Mouse (Mus musculus): ENCODE results near the gene Eef1akmt2. TPM values are rescaled to one million over a fixed set of nuclear protein-coding genes. Genes with fewer than 3 reads are reported as not detected.

Eef1akmt2 gene
- 79.1 and 79.6 TPM in 2 replicates for polyA plus RNA-seq (2016; fragmentation: Nextera tagmentation; extraction: Ambion mirVana)

- H3K36me3 ChIP-seq = peaks cover 26% of the 10 kb centered on the region
Observed at GRCm38 (mm10) chr7:132852173-132852844, at the start of gene Eef1akmt2. Gene Eef1akmt2, minus strand, starts transcription at chr7:132852673.

GRCm38 (mm10) chr7:132900826-132901531 lies 48.5 kb upstream of the Eef1akmt2 start:
- ATAC-seq (ENCODE audit: low FRiP score, low read depth) = no peak

More at GRCm38 (mm10) chr7:132852173-132852844, at the start of gene Eef1akmt2:
- Histone ChIP-seq H3K9me3 (no peaks in the 10 kb centered on the region), H3K9ac (peak within 1 kb of the TSS; percentile 87), H3K4me2 (replicated peaks) (peak within 1 kb of the TSS; percentile 65), H3K4me3 (peak within 1 kb of the TSS; percentile 66), H3K27ac (peak within 1 kb of the TSS; percentile 93), H3K27me3 (replicated peaks) (no peaks in the 10 kb centered on the region), H3K4me1 (0 out of 2 replicates have a peak, but pooled peaks cover 3% of the 10 kb centered on the region)
- under 1% methylated on average over 37 of the region's 37 CpGs for WGBS
- ATAC-seq (ENCODE audit: low FRiP score, low read depth) = peak; percentile 94

GRCm38 (mm10) chr7:132898234-132898633 lies 45.8 kb upstream of the Eef1akmt2 start:
- Histone ChIP-seq H3K4me3 (no peak overlapping the region), H3K4me1 (no peaks in the 10 kb centered on the region), H3K4me2 (replicated peaks) (no peak overlapping the region), H3K9me3 (no peaks in the 10 kb centered on the region), H3K27ac (no peak overlapping the region), H3K27me3 (replicated peaks) (no peaks in the 10 kb centered on the region), H3K36me3 (no peaks in the 10 kb centered on the region), H3K9ac (no peak overlapping the region)
- ATAC-seq (ENCODE audit: low FRiP score, low read depth) = no peak
- WGBS = 93% methylated on average over 2 of the region's 2 CpGs

More at GRCm38 (mm10) chr7:132900826-132901531, 48.5 kb upstream of the Eef1akmt2 start:
- Histone ChIP-seq H3K9me3 (no peaks in the 10 kb centered on the region), H3K9ac (no peak overlapping the region), H3K4me2 (replicated peaks) (no peak overlapping the region), H3K27me3 (replicated peaks) (no peaks in the 10 kb centered on the region), H3K4me3 (no peak overlapping the region), H3K4me1 (no peaks in the 10 kb centered on the region), H3K36me3 (no peaks in the 10 kb centered on the region), H3K27ac (no peak overlapping the region)
- WGBS = 48% methylated on average over 2 of the region's 2 CpGs

- H3K4me1 ChIP-seq = no peaks in the 10 kb centered on the region
- WGBS = 84% methylated on average over 10 of the region's 10 CpGs
Observed at GRCm38 (mm10) chr7:132897258-132897657, 44.8 kb upstream of the Eef1akmt2 start.

GRCm38 (mm10) chr7:132896206-132896815 lies 43.8 kb upstream of the Eef1akmt2 start:
- Histone ChIP-seq H3K27me3 (replicated peaks) (no peaks in the 10 kb centered on the region), H3K27ac (no peak overlapping the region), H3K36me3 (no peaks in the 10 kb centered on the region), H3K4me3 (no peak overlapping the region), H3K4me2 (replicated peaks) (no peak overlapping the region), H3K9ac (no peak overlapping the region), H3K4me1 (no peaks in the 10 kb centered on the region), H3K9me3 (no peaks in the 10 kb centered on the region)
- ATAC-seq (ENCODE audit: low FRiP score, low read depth) = no peak
- 92% methylated on average over 9 of the region's 9 CpGs for WGBS

More at GRCm38 (mm10) chr7:132897258-132897657, 44.8 kb upstream of the Eef1akmt2 start:
- H3K27ac ChIP-seq = no peak overlapping the region
- no peak overlapping the region for H3K4me3 ChIP-seq
- H3K9ac ChIP-seq = no peak overlapping the region
- no peaks in the 10 kb centered on the region for H3K36me3 ChIP-seq
- no peaks in the 10 kb centered on the region for H3K9me3 ChIP-seq
- H3K27me3 ChIP-seq (replicated peaks) = no peaks in the 10 kb centered on the region
- no peak for ATAC-seq (ENCODE audit: low FRiP score, low read depth)
- no peak overlapping the region for H3K4me2 ChIP-seq (replicated peaks)

- no peaks in the 10 kb centered on the region for H3K27me3 ChIP-seq (replicated peaks)
- 80% methylated on average over 7 of the region's 7 CpGs for WGBS
- H3K4me3 ChIP-seq = no peak overlapping the region
Observed at GRCm38 (mm10) chr7:132894841-132895555, 42.5 kb upstream of the Eef1akmt2 start.

GRCm38 (mm10) chr7:132893336-132893735 lies 40.9 kb upstream of the Eef1akmt2 start:
- WGBS = 78% methylated on average over 1 of the region's 1 CpGs
- no peaks in the 10 kb centered on the region for H3K9me3 ChIP-seq
- H3K4me3 ChIP-seq = no peak overlapping the region
- H3K36me3 ChIP-seq = no peaks in the 10 kb centered on the region
- no peaks in the 10 kb centered on the region for H3K4me1 ChIP-seq
- H3K27me3 ChIP-seq (replicated peaks) = no peaks in the 10 kb centered on the region
- H3K4me2 ChIP-seq (replicated peaks) = no peak overlapping the region
- no peak overlapping the region for H3K27ac ChIP-seq
- ATAC-seq (ENCODE audit: low FRiP score, low read depth) = no peak
- no peak overlapping the region for H3K9ac ChIP-seq

More at GRCm38 (mm10) chr7:132894841-132895555, 42.5 kb upstream of the Eef1akmt2 start:
- Histone ChIP-seq H3K9ac (no peak overlapping the region), H3K4me2 (replicated peaks) (no peak overlapping the region), H3K27ac (no peak overlapping the region), H3K36me3 (no peaks in the 10 kb centered on the region), H3K4me1 (no peaks in the 10 kb centered on the region), H3K9me3 (no peaks in the 10 kb centered on the region)
- no peak for ATAC-seq (ENCODE audit: low FRiP score, low read depth)

GRCm38 (mm10) chr7:132892806-132893205 lies 40.3 kb upstream of the Eef1akmt2 start:
- H3K4me3 ChIP-seq = no peak overlapping the region
- H3K4me2 ChIP-seq (replicated peaks) = no peak overlapping the region
- no peaks in the 10 kb centered on the region for H3K9me3 ChIP-seq
- no peak overlapping the region for H3K9ac ChIP-seq
- no peak overlapping the region for H3K27ac ChIP-seq
- 85% methylated on average over 7 of the region's 7 CpGs for WGBS
- ATAC-seq (ENCODE audit: low FRiP score, low read depth) = no peak
- no peaks in the 10 kb centered on the region for H3K36me3 ChIP-seq
- H3K27me3 ChIP-seq (replicated peaks) = no peaks in the 10 kb centered on the region
- no peaks in the 10 kb centered on the region for H3K4me1 ChIP-seq

GRCm38 (mm10) chr7:132892311-132892661 lies 39.8 kb upstream of the Eef1akmt2 start:
- no peaks in the 10 kb centered on the region for H3K9me3 ChIP-seq
- no peak overlapping the region for H3K4me2 ChIP-seq (replicated peaks)
- H3K4me1 ChIP-seq = no peaks in the 10 kb centered on the region
- H3K4me3 ChIP-seq = no peak overlapping the region
- no peak for ATAC-seq (ENCODE audit: low FRiP score, low read depth)
- H3K36me3 ChIP-seq = no peaks in the 10 kb centered on the region
- no peak overlapping the region for H3K9ac ChIP-seq
- WGBS = 58% methylated on average over 4 of the region's 4 CpGs
- H3K27ac ChIP-seq = no peak overlapping the region
- H3K27me3 ChIP-seq (replicated peaks) = no peaks in the 10 kb centered on the region

GRCm38 (mm10) chr7:132891561-132892310 lies 39.3 kb upstream of the Eef1akmt2 start:
- no peaks in the 10 kb centered on the region for H3K27me3 ChIP-seq (replicated peaks)
- H3K4me2 ChIP-seq (replicated peaks) = no peak overlapping the region
- ATAC-seq (ENCODE audit: low FRiP score, low read depth) = no peak
- no peak overlapping the region for H3K4me3 ChIP-seq
- no peak overlapping the region for H3K9ac ChIP-seq
- 85% methylated on average over 5 of the region's 5 CpGs for WGBS
- no peaks in the 10 kb centered on the region for H3K4me1 ChIP-seq
- H3K36me3 ChIP-seq = no peaks in the 10 kb centered on the region
- H3K27ac ChIP-seq = no peak overlapping the region
- no peaks in the 10 kb centered on the region for H3K9me3 ChIP-seq

GRCm38 (mm10) chr7:132890201-132890600 lies 37.7 kb upstream of the Eef1akmt2 start:
- Histone ChIP-seq H3K27me3 (replicated peaks) (no peaks in the 10 kb centered on the region), H3K4me2 (replicated peaks) (no peak overlapping the region), H3K4me3 (no peak overlapping the region), H3K27ac (no peak overlapping the region), H3K36me3 (0 out of 2 replicates have a peak, but pooled peaks cover 5% of the 10 kb centered on the region), H3K4me1 (no peaks in the 10 kb centered on the region), H3K9me3 (no peaks in the 10 kb centered on the region), H3K9ac (no peak overlapping the region)
- no peak for ATAC-seq (ENCODE audit: low FRiP score, low read depth)
- 84% methylated on average over 5 of the region's 5 CpGs for WGBS

Data from neural tube, embryonic 12.5 days (tissue).